Mouse (Mus musculus): ENCODE measurements around the gene Snx14. TPM values are rescaled to one million over a fixed set of nuclear protein-coding genes. Genes with fewer than 3 reads are reported as not detected.

The Snx14 gene
- polyA plus RNA-seq (2012; rRNA removed; ENCODE audit: low replicate concordance), result 11.6 and 17.9 TPM in 2 replicates

DNA sequence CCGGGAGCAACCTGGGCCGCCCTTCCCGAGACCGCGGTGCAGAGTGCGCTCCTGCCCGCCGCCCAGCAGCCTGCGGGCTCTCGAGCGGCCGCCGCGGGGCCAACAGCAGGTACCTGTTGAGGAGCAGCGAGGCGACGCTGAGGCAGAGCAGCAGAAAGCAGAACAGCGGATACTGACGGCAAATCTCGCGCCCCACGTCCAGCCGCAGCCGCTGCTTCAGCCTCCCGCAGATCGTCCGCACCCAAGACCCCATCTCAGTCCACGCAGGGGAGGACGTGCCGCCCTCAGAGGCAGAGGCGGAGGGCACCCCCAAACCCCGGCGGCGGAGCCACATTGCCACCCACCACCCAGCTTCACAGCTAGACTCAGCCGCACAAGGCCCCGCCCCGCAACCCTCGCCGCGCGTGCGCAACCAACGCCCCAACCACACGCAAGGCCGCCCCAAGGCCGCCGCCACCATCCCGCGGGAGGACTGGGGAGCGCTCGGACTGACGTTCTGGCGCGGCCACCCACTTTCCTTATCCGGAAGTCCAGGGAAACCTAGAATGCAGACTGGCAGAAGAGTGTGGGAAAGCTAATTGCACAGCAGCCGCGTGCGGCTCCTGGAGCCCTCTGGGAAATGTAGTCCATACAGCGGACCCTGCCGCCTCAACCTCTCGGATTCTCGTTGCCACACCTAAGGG, at the start of gene Snx14:
Gene Snx14 (minus strand): TSS at position 404 of the 683 bp plus-strand sequence.

DNA sequence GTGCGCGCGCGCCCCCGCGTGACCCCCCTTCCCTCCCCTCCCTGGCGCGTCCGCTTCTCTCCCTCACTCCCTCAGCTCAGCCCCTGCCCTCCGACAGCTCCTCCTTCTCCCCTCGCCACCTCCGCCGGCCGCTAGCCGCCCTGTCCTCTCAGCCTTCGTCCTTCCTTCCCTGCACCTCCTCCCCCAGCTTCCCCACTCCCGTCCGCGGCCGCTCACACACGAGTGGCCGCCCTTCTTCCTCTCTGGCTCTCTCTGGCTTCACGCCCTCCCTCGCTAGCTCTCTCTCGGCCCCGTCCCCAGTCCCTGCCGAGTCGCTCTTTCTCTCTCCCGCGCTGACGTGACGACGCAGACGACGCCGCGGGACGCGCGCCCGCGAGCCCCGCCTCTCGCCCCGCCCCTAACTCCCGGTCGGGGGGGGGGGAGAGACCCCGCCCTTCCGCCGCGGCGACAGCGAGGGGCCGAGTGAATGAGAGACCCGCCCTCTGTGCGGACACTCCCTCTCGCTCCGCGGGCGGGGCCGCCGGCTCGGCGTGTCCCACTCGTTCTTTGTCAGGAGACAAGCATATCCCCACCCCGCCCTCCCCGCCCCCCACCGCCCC, 43.6 kb upstream of the Snx14 start, which contains the start of gene Syncrip:
Gene Syncrip (minus strand): TSS at position 345 of the 599 bp plus-strand sequence.

DNA sequence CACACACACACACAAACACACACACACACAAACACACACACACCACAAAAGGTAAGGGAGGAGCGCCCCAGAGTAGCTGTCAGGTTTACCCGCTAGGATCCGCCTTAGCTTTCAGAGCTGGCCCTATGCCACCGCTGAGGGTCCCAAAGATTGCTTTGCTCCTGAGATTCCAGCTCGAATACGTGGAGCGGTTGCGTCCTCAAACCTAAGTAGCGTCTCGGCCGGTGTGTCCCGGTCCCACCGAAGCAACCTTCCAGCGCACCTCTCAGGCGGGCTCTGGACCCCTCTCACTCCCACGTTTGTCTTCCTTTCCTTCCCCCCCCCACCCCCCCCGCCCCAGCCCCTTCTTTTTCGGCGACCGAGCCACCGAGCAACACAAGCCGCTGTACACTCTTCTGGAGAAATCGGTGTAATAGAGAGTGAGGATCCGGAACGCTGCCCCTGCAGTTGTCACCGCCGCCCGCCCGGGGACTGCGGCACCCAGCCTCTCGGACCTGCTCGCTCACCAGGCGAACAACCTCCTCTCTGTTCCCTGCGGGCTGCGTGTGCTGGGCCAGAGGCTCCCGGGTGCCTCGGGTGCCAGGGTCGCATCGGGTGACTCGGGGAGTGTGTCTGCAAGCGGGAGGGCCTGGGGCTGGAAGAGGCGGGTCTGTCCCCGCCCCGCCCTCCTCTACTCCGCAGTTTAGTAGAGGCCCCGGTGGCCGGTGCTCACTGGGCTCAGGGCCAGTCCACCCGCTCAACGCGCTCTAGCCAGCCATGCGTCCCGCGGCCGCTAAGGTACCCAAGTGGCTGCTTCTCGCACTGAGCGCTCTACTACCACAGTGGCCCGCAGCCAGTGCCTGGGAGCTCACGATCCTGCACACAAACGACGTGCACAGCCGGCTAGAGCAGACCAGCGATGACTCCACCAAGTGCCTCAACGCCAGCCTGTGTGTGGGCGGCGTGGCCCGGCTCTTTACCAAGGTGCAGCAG, 111.5 kb downstream of the Snx14 start, which contains the start of gene Nt5e:
Gene Nt5e (plus strand): TSS at position 268 of the 972 bp plus-strand sequence.

Other genes starting within 250 kb of the Snx14 start
- 0.85 and 3.6 TPM in 2 replicates for gene Nt5e, start 111.8 kb downstream of the Snx14 start, polyA plus RNA-seq (2012; rRNA removed; ENCODE audit: low replicate concordance)
- 0.33 TPM in 1 of 2 replicates, not detected in the other for gene Gm20537, start 17.7 kb upstream of the Snx14 start, polyA plus RNA-seq (2012; rRNA removed; ENCODE audit: low replicate concordance)
- gene Syncrip, start 43.6 kb upstream of the Snx14 start, polyA plus RNA-seq (2012; rRNA removed; ENCODE audit: low replicate concordance), result 3.2 and 6.3 TPM in 2 replicates
- gene Zfp949, start 109.1 kb upstream of the Snx14 start, polyA plus RNA-seq (2012; rRNA removed; ENCODE audit: low replicate concordance), result 5.8 and 8.0 TPM in 2 replicates
- gene Trim43a, start 141.9 kb upstream of the Snx14 start, polyA plus RNA-seq (2012; rRNA removed; ENCODE audit: low replicate concordance), result 0.06 TPM in 1 of 2 replicates, not detected in the other